Mouse (Mus musculus) ovary, postnatal 10 days (tissue): ENCODE measurements at regions not wholly inside any gene's neighbourhood (a gene's known extent, or its start where the extent isn't known, plus 50 kb on each side); places are given as distances from the start of the nearest gene placed in this dataset.
"Not testable (repeated sequence)": the region's sequence is repeated elsewhere in the genome, so short reads cannot be mapped to it uniquely, and the experiment has no call there.

Experiments
- DNase-seq: peaks from one replicate; pipeline ENCODE4 v3.0.0; 2022; ENCODE audit warnings: low spot score

GRCm38 (mm10) chr16:65629186-65629585 lies 66.7 kb upstream of the Chmp2b start:
- peak; percentile 9 for DNase-seq

- DNase-seq: no peak
Observed at GRCm38 (mm10) chr16:65631680-65632079, 69.2 kb upstream of the Chmp2b start.

- DNase-seq: not testable (repeated sequence)
Observed at GRCm38 (mm10) chr16:65646741-65647140, 84.2 kb upstream of the Chmp2b start.

GRCm38 (mm10) chr16:65649061-65649460 lies 86.5 kb upstream of the Chmp2b start:
- DNase-seq: no peak

GRCm38 (mm10) chr16:65655490-65655889 lies 93.0 kb upstream of the Chmp2b start:
- no peak for DNase-seq

GRCm38 (mm10) chr16:65657829-65658228 lies 95.3 kb upstream of the Chmp2b start:
- no peak for DNase-seq

- no peak for DNase-seq
Observed at GRCm38 (mm10) chr16:65664787-65665186, 102.3 kb upstream of the Chmp2b start.

- no peak for DNase-seq
Observed at GRCm38 (mm10) chr16:65672116-65672515, 109.6 kb upstream of the Chmp2b start.

GRCm38 (mm10) chr16:65683089-65683488 lies 120.6 kb upstream of the Chmp2b start:
- DNase-seq: no peak

GRCm38 (mm10) chr16:65683703-65684320 lies 121.3 kb upstream of the Chmp2b start:
- no peak for DNase-seq

GRCm38 (mm10) chr16:65693626-65694025 lies 121.4 kb upstream of the Vgll3 start:
- DNase-seq: no peak

GRCm38 (mm10) chr16:65715631-65716030 lies 99.4 kb upstream of the Vgll3 start:
- no peak for DNase-seq

- DNase-seq: no peak
Observed at GRCm38 (mm10) chr16:65718791-65719472, 96.1 kb upstream of the Vgll3 start.

GRCm38 (mm10) chr16:65720953-65721352 lies 94.1 kb upstream of the Vgll3 start:
- DNase-seq: no peak

- DNase-seq: no peak
Observed at GRCm38 (mm10) chr16:65725559-65726269, 89.3 kb upstream of the Vgll3 start.

GRCm38 (mm10) chr16:65726289-65726688 lies 88.8 kb upstream of the Vgll3 start:
- DNase-seq: no peak

GRCm38 (mm10) chr16:65729322-65729721 lies 85.7 kb upstream of the Vgll3 start:
- no peak for DNase-seq

GRCm38 (mm10) chr16:65739652-65740051 lies 75.4 kb upstream of the Vgll3 start:
- no peak for DNase-seq

GRCm38 (mm10) chr16:65742951-65743350 lies 72.1 kb upstream of the Vgll3 start:
- no peak for DNase-seq

- no peak for DNase-seq
Observed at GRCm38 (mm10) chr16:65755667-65756066, 59.4 kb upstream of the Vgll3 start.
